Mouse (Mus musculus) midbrain, embryonic 12.5 days (tissue): ENCODE measurements at regions not wholly inside any gene's neighbourhood (a gene's known extent, or its start where the extent isn't known, plus 50 kb on each side); places are given as distances from the start of the nearest gene placed in this dataset.

ENCODE experiments used
- ATAC-seq: fragments of 200-750 bp; cut with Nextera tagmentation; 2 replicates; pipeline ENCODE4 v1.8.0; 2017; ENCODE audit warnings: low read depth, moderate TSS enrichment, moderate library complexity; ENCODE audit not compliant: low FRiP score
- H3K27ac ChIP-seq: fragments of 300-500 bp; sonication (generic); replicated peaks from 2 replicates; pipeline ENCODE4 v1.5.1; 2016; ENCODE audit warnings: mild to moderate bottlenecking
- H3K27me3 ChIP-seq: fragments of 300-500 bp; sonication (generic); 2 replicates; pipeline ENCODE4 v1.6.1; 2016; ENCODE audit warnings: mild to moderate bottlenecking
- H3K36me3 ChIP-seq: fragments of 300-500 bp; sonication (generic); 2 replicates; pipeline ENCODE4 v1.6.1; 2016
- H3K4me1 ChIP-seq: fragments of 300-500 bp; sonication (generic); 2 replicates; pipeline ENCODE4 v1.6.1; 2016
- H3K4me2 ChIP-seq: fragments of 300-500 bp; sonication (generic); replicated peaks from 2 replicates; pipeline ENCODE4 v1.6.1; 2016; ENCODE audit warnings: mild to moderate bottlenecking, moderate library complexity
- H3K4me3 ChIP-seq: fragments of 300-500 bp; sonication (generic); 2 replicates; pipeline ENCODE4 v1.5.1; 2016; ENCODE audit warnings: mild to moderate bottlenecking
- H3K9ac ChIP-seq: fragments of 300-500 bp; sonication (generic); replicated peaks from 2 replicates; pipeline ENCODE4 v1.6.1; 2016; ENCODE audit warnings: mild to moderate bottlenecking, moderate library complexity
- H3K9me3 ChIP-seq: fragments of 300-500 bp; sonication (generic); 2 replicates; pipeline ENCODE4 v1.6.1; 2016; ENCODE audit warnings: mild to moderate bottlenecking
- WGBS: fragments of 180-500 bp; shearing (Covaris S2); methylation state at CpG from one replicate; pipeline ENCODE4 v1.1.7; 2016; 5-methylcytosine and 5-hydroxymethylcytosine counted together

GRCm38 (mm10) chr15:97519919-97520345 lies 185.7 kb downstream of the Rpap3 start:
- H3K4me2 ChIP-seq: no peak overlapping the region
- H3K36me3 ChIP-seq: no peaks in the 10 kb centered on the region
- no peak overlapping the region for H3K27ac ChIP-seq
- no peaks in the 10 kb centered on the region for H3K4me1 ChIP-seq
- WGBS: 90% methylated on average over 8 of the region's 8 CpGs
- ATAC-seq: no peak
- no peaks in the 10 kb centered on the region for H3K9me3 ChIP-seq
- no peak overlapping the region for H3K4me3 ChIP-seq
- no peak overlapping the region for H3K9ac ChIP-seq
- H3K27me3 ChIP-seq: no peaks in the 10 kb centered on the region

- H3K4me1 ChIP-seq: no peaks in the 10 kb centered on the region
- no peak overlapping the region for H3K4me3 ChIP-seq
- H3K27ac ChIP-seq: peak overlapping the region; percentile 20; the same call in 1 of the 2 replicates
- WGBS: 60% methylated on average over 10 of the region's 10 CpGs
- H3K9me3 ChIP-seq: no peaks in the 10 kb centered on the region
- H3K4me2 ChIP-seq: no peak overlapping the region
- H3K27me3 ChIP-seq: no peaks in the 10 kb centered on the region
- ATAC-seq: no peak
- H3K36me3 ChIP-seq: no peaks in the 10 kb centered on the region
- no peak overlapping the region for H3K9ac ChIP-seq
Observed at GRCm38 (mm10) chr15:97517926-97518325, 187.7 kb downstream of the Rpap3 start.

- WGBS: 86% methylated on average over 11 of the region's 11 CpGs
- Histone ChIP-seq H3K4me1 (no peaks in the 10 kb centered on the region), H3K27ac (0 out of 2 replicates have a peak overlapping the region, but pooled peaks have one; percentile 20), H3K27me3 (no peaks in the 10 kb centered on the region), H3K4me2 (no peak overlapping the region), H3K36me3 (no peaks in the 10 kb centered on the region), H3K4me3 (no peak overlapping the region), H3K9ac (no peak overlapping the region), H3K9me3 (no peaks in the 10 kb centered on the region)
- ATAC-seq: no peak
Observed at GRCm38 (mm10) chr15:97517188-97517587, 188.4 kb downstream of the Rpap3 start.

GRCm38 (mm10) chr15:97515773-97516172 lies 189.9 kb downstream of the Rpap3 start:
- H3K9ac ChIP-seq: no peak overlapping the region
- ATAC-seq: no peak
- H3K4me1 ChIP-seq: no peaks in the 10 kb centered on the region
- 88% methylated on average over 4 of the region's 4 CpGs for WGBS
- H3K9me3 ChIP-seq: no peaks in the 10 kb centered on the region
- H3K36me3 ChIP-seq: no peaks in the 10 kb centered on the region
- no peak overlapping the region for H3K4me3 ChIP-seq
- no peaks in the 10 kb centered on the region for H3K27me3 ChIP-seq
- H3K27ac ChIP-seq: no peak overlapping the region
- no peak overlapping the region for H3K4me2 ChIP-seq

GRCm38 (mm10) chr15:97507656-97508306 lies 197.8 kb downstream of the Rpap3 start:
- Histone ChIP-seq H3K9ac (no peak overlapping the region), H3K4me1 (no peaks in the 10 kb centered on the region), H3K4me2 (no peak overlapping the region), H3K4me3 (no peak overlapping the region), H3K36me3 (no peaks in the 10 kb centered on the region), H3K27me3 (no peaks in the 10 kb centered on the region), H3K27ac (no peak overlapping the region), H3K9me3 (peaks cover 9% of the 10 kb centered on the region; the same call in 1 of the 2 replicates)
- no peak for ATAC-seq
- 93% methylated on average over 16 of the region's 16 CpGs for WGBS

- Histone ChIP-seq H3K4me2 (no peak overlapping the region), H3K36me3 (no peaks in the 10 kb centered on the region), H3K27ac (no peak overlapping the region), H3K27me3 (no peaks in the 10 kb centered on the region), H3K9me3 (peaks cover 9% of the 10 kb centered on the region; the same call in 1 of the 2 replicates), H3K4me3 (no peak overlapping the region), H3K9ac (no peak overlapping the region), H3K4me1 (no peaks in the 10 kb centered on the region)
- 92% methylated on average over 11 of the region's 11 CpGs for WGBS
- no peak for ATAC-seq
Observed at GRCm38 (mm10) chr15:97507176-97507575, 198.4 kb downstream of the Rpap3 start.

GRCm38 (mm10) chr15:97505715-97506114 lies 199.9 kb downstream of the Rpap3 start:
- Histone ChIP-seq H3K9ac (no peak overlapping the region), H3K4me2 (no peak overlapping the region), H3K27me3 (no peaks in the 10 kb centered on the region), H3K36me3 (no peaks in the 10 kb centered on the region), H3K27ac (no peak overlapping the region), H3K9me3 (peaks cover 9% of the 10 kb centered on the region; the same call in 1 of the 2 replicates), H3K4me3 (no peak overlapping the region), H3K4me1 (no peaks in the 10 kb centered on the region)
- no peak for ATAC-seq
- 88% methylated on average over 11 of the region's 11 CpGs for WGBS

GRCm38 (mm10) chr15:97504325-97504724 lies 201.3 kb downstream of the Rpap3 start:
- Histone ChIP-seq H3K27ac (no peak overlapping the region), H3K27me3 (no peaks in the 10 kb centered on the region), H3K36me3 (no peaks in the 10 kb centered on the region), H3K9ac (no peak overlapping the region), H3K4me1 (no peaks in the 10 kb centered on the region), H3K4me3 (no peak overlapping the region), H3K9me3 (no peaks in the 10 kb centered on the region), H3K4me2 (no peak overlapping the region)
- 97% methylated on average over 1 of the region's 1 CpGs for WGBS
- no peak for ATAC-seq

GRCm38 (mm10) chr15:97502056-97502455 lies 203.6 kb downstream of the Rpap3 start:
- Histone ChIP-seq H3K27ac (no peak overlapping the region), H3K9me3 (no peaks in the 10 kb centered on the region), H3K9ac (no peak overlapping the region), H3K27me3 (no peaks in the 10 kb centered on the region), H3K36me3 (no peaks in the 10 kb centered on the region), H3K4me3 (no peak overlapping the region), H3K4me2 (no peak overlapping the region), H3K4me1 (no peaks in the 10 kb centered on the region)
- no peak for ATAC-seq
- 93% methylated on average over 7 of the region's 7 CpGs for WGBS

- ATAC-seq: no peak
- H3K36me3 ChIP-seq: no peaks in the 10 kb centered on the region
- H3K4me3 ChIP-seq: no peak overlapping the region
- H3K9me3 ChIP-seq: no peaks in the 10 kb centered on the region
- WGBS: 92% methylated on average over 9 of the region's 9 CpGs
- no peak overlapping the region for H3K9ac ChIP-seq
- H3K27ac ChIP-seq: no peak overlapping the region
- no peaks in the 10 kb centered on the region for H3K4me1 ChIP-seq
- H3K4me2 ChIP-seq: no peak overlapping the region
- H3K27me3 ChIP-seq: no peaks in the 10 kb centered on the region
Observed at GRCm38 (mm10) chr15:97501420-97501819, 204.2 kb downstream of the Rpap3 start.

GRCm38 (mm10) chr15:97499821-97500385 lies 205.7 kb downstream of the Rpap3 start:
- Histone ChIP-seq H3K9ac (no peak overlapping the region), H3K36me3 (no peaks in the 10 kb centered on the region), H3K9me3 (peaks cover 6% of the 10 kb centered on the region; the same call in 1 of the 2 replicates), H3K27ac (no peak overlapping the region), H3K4me2 (no peak overlapping the region), H3K4me3 (no peak overlapping the region), H3K27me3 (no peaks in the 10 kb centered on the region), H3K4me1 (no peaks in the 10 kb centered on the region)
- WGBS: 77% methylated on average over 4 of the region's 4 CpGs
- ATAC-seq: no peak

- no peak overlapping the region for H3K4me2 ChIP-seq
- H3K27ac ChIP-seq: no peak overlapping the region
- no peaks in the 10 kb centered on the region for H3K27me3 ChIP-seq
- no peak overlapping the region for H3K4me3 ChIP-seq
- no peak overlapping the region for H3K9ac ChIP-seq
- no peaks in the 10 kb centered on the region for H3K36me3 ChIP-seq
- H3K4me1 ChIP-seq: no peaks in the 10 kb centered on the region
- ATAC-seq: no peak
- peaks cover 6% of the 10 kb centered on the region; the same call in 1 of the 2 replicates for H3K9me3 ChIP-seq
- WGBS: 86% methylated on average over 5 of the region's 5 CpGs
Observed at GRCm38 (mm10) chr15:97499240-97499639, 206.4 kb downstream of the Rpap3 start.
